Mouse (Mus musculus) lung, embryonic 15.5 days (tissue): ENCODE data around the gene Cldn13. TPM values are rescaled to one million over a fixed set of nuclear protein-coding genes. Genes with fewer than 3 reads are reported as not detected.
"Not testable (repeated sequence)": the region's sequence is repeated elsewhere in the genome, so short reads cannot be mapped to it uniquely, and the experiment has no call there.

Source experiments
- ATAC-seq: fragments of 200-750 bp; cut with Nextera tagmentation; 2 replicates; pipeline ENCODE4 v1.8.0; 2017; ENCODE audit warnings: moderate number of reproducible peaks, borderline replicate concordance; ENCODE audit not compliant: low FRiP score, low TSS enrichment; ENCODE audit errors: extremely low read depth
- H3K27ac ChIP-seq: fragments of 300-500 bp; sonication (generic); 2 replicates; pipeline ENCODE4 v1.5.1; 2015; ENCODE audit warnings: moderate library complexity, mild to moderate bottlenecking, inconsistent platforms
- H3K27me3 ChIP-seq: fragments of 300-500 bp; sonication (generic); 2 replicates; pipeline ENCODE4 v1.6.1; 2015; ENCODE audit warnings: inconsistent platforms
- H3K36me3 ChIP-seq: fragments of 300-500 bp; sonication (generic); 2 replicates; pipeline ENCODE4 v1.6.1; 2015; ENCODE audit warnings: inconsistent platforms
- H3K4me1 ChIP-seq: fragments of 300-500 bp; sonication (generic); 2 replicates; pipeline ENCODE4 v1.6.1; 2015; ENCODE audit warnings: inconsistent platforms
- H3K4me2 ChIP-seq: fragments of 300-500 bp; sonication (generic); 2 replicates; pipeline ENCODE4 v1.6.1; 2015; ENCODE audit warnings: inconsistent platforms, mild to moderate bottlenecking, moderate library complexity
- H3K4me3 ChIP-seq: fragments of 300-500 bp; sonication (generic); 2 replicates; pipeline ENCODE4 v1.5.1; 2015; ENCODE audit warnings: mild to moderate bottlenecking, inconsistent platforms
- H3K9ac ChIP-seq: fragments of 300-500 bp; sonication (generic); 2 replicates; pipeline ENCODE4 v1.6.1; 2015; ENCODE audit warnings: inconsistent platforms
- H3K9me3 ChIP-seq: fragments of 300-500 bp; sonication (generic); 2 replicates; pipeline ENCODE4 v1.6.1; 2016; ENCODE audit warnings: inconsistent platforms
- WGBS: fragments of 180-500 bp; shearing (Covaris S2); methylation state at CpG from one replicate; pipeline ENCODE4 v1.1.7; 2015; 5-methylcytosine and 5-hydroxymethylcytosine counted together
- polyA plus RNA-seq: library from polyadenylated mRNA; unstranded; fragments of >200 nt; fragmentation: Nextera tagmentation; extraction: Ambion mirVana; gene quantifications from 2 replicates; pipeline ENCODE4 v1.2.1, GENCODE M21; 2015

Gene Cldn13
- polyA plus RNA-seq, 1 experiment from 2014 or later, result 0.65 TPM

DNA sequence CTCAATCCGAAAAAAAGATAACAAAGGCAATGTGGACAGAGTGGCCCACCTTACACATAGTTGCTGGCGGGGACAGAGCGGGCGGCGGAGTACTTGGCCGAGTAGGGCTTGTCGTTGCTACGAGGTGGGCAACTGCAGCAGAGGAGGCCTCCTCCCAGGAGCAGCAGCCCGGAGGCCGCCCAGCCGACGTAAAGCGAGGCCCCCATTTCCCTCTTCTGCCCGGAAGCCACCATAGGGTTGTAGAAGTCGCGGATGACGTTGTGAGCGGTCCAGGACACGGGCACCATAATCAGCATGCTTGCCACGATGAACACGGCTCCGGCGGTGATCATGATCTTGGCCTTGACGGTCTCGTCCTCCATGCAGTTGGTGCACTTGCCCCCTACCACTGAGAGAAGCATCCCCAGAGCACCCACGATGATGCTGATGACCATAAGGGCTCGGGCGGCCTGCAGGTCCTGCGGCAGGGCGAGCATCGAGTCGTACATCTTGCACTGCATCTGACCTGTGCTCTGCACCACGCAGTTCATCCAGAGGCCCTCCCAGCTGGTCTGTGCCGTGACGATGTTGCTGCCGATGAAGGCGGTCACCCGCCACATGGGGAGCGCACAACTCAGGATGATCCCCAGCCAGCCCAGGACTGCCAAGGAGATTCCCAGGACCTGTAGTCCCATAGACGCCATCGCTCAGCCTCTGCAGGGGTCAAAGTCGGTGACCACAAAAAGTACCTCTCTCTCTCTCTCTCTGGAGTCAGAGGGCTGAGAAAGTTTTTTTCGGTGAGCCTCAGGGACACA is 30.9 kb upstream of the Cldn13 start:
- peak overlapping the region; percentile 51 for H3K4me2 ChIP-seq
- 17% methylated on average over 43 of the region's 43 CpGs for WGBS
- H3K36me3 ChIP-seq, result no peaks in the 10 kb centered on the region
- H3K4me1 ChIP-seq, result peaks cover 25% of the 10 kb centered on the region
- H3K27ac ChIP-seq, result peak overlapping the region; percentile 92
- no peak for ATAC-seq
- peak overlapping the region; percentile 53 for H3K9ac ChIP-seq
- H3K9me3 ChIP-seq, result no peaks in the 10 kb centered on the region
- H3K27me3 ChIP-seq, result peaks cover 18% of the 10 kb centered on the region
- peak overlapping the region; percentile 48 for H3K4me3 ChIP-seq

- no peaks in the 10 kb centered on the region for H3K36me3 ChIP-seq
- peak overlapping the region; percentile 92 for H3K27ac ChIP-seq
- 34% methylated on average over 19 of the region's 19 CpGs for WGBS
- no peak for ATAC-seq
- H3K9ac ChIP-seq, result peak overlapping the region; percentile 53
- H3K9me3 ChIP-seq, result no peaks in the 10 kb centered on the region
- H3K4me1 ChIP-seq, result peaks cover 17% of the 10 kb centered on the region
- peaks cover 18% of the 10 kb centered on the region for H3K27me3 ChIP-seq
- peak overlapping the region; percentile 48 for H3K4me3 ChIP-seq
- peak overlapping the region; percentile 51 for H3K4me2 ChIP-seq
Observed at GRCm38 (mm10) chr5:134945266-134945959, 30.1 kb upstream of the Cldn13 start.

GRCm38 (mm10) chr5:134944179-134944578 is 28.9 kb upstream of the Cldn13 start:
- H3K9me3 ChIP-seq, result no peaks in the 10 kb centered on the region
- peak overlapping the region; percentile 48; the same call in 1 of the 2 replicates for H3K4me3 ChIP-seq
- peak overlapping the region; percentile 51 for H3K4me2 ChIP-seq
- peaks cover 17% of the 10 kb centered on the region for H3K4me1 ChIP-seq
- no peak for ATAC-seq
- 58% methylated on average over 5 of the region's 5 CpGs for WGBS
- H3K36me3 ChIP-seq, result no peaks in the 10 kb centered on the region
- H3K27ac ChIP-seq, result peak overlapping the region; percentile 17; the same call in 1 of the 2 replicates
- H3K9ac ChIP-seq, result no peak overlapping the region
- H3K27me3 ChIP-seq, result peaks cover 18% of the 10 kb centered on the region

DNA sequence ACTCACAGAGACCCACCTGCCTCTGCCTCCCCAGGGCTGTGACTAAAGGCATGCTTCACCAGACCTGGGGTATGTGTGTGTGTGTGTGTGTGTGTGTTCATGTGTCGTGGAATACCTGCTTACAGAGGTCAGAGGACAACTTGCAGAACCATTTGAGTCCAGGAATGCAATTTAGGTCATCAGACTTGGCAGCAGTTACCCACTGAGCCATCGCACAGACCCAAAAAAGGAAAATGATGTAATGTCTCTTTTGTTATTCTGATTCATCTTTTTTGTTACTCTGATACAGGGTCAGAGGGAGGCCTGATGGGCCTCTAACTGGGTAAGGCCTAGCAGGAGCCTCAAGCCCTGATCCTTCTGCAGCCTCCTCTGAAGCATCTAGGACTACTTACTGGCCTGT is 27.4 kb upstream of the Cldn13 start:
- Histone ChIP-seq H3K4me3 (no peak overlapping the region), H3K36me3 (no peaks in the 10 kb centered on the region), H3K4me1 (peaks cover 10% of the 10 kb centered on the region), H3K9me3 (no peaks in the 10 kb centered on the region), H3K9ac (no peak overlapping the region), H3K27me3 (peaks cover 18% of the 10 kb centered on the region), H3K27ac (no peak overlapping the region), H3K4me2 (no peak overlapping the region)
- no peak for ATAC-seq
- 87% methylated on average over 2 of the region's 2 CpGs for WGBS

- Histone ChIP-seq H3K9ac (no peak overlapping the region), H3K27me3 (peaks cover 15% of the 10 kb centered on the region), H3K4me1 (no peaks in the 10 kb centered on the region), H3K4me2 (no peak overlapping the region), H3K4me3 (no peak overlapping the region), H3K36me3 (no peaks in the 10 kb centered on the region), H3K9me3 (no peaks in the 10 kb centered on the region), H3K27ac (no peak overlapping the region)
- 55% methylated on average over 14 of the region's 14 CpGs for WGBS
- no peak for ATAC-seq
Observed at GRCm38 (mm10) chr5:134941472-134942209, 26.3 kb upstream of the Cldn13 start.

GRCm38 (mm10) chr5:134939554-134939953 is 24.2 kb upstream of the Cldn13 start:
- H3K36me3 ChIP-seq, H3K27ac ChIP-seq, H3K4me3 ChIP-seq, H3K4me1 ChIP-seq, H3K9ac ChIP-seq, H3K4me2 ChIP-seq, H3K27me3 ChIP-seq, H3K9me3 ChIP-seq, ATAC-seq: not testable (repeated sequence)
- whole genome bisulfite sequencing, result 86% methylated on average over 3 of the region's 7 CpGs

GRCm38 (mm10) chr5:134939069-134939468 is 23.7 kb upstream of the Cldn13 start:
- H3K4me3 ChIP-seq, result no peak overlapping the region
- no peaks in the 10 kb centered on the region for H3K27me3 ChIP-seq
- no peak for ATAC-seq
- no peak overlapping the region for H3K27ac ChIP-seq
- H3K9me3 ChIP-seq, result no peaks in the 10 kb centered on the region
- H3K9ac ChIP-seq, result no peak overlapping the region
- WGBS, result 67% methylated on average over 3 of the region's 3 CpGs
- no peaks in the 10 kb centered on the region for H3K36me3 ChIP-seq
- H3K4me1 ChIP-seq, result no peaks in the 10 kb centered on the region
- no peak overlapping the region for H3K4me2 ChIP-seq

DNA sequence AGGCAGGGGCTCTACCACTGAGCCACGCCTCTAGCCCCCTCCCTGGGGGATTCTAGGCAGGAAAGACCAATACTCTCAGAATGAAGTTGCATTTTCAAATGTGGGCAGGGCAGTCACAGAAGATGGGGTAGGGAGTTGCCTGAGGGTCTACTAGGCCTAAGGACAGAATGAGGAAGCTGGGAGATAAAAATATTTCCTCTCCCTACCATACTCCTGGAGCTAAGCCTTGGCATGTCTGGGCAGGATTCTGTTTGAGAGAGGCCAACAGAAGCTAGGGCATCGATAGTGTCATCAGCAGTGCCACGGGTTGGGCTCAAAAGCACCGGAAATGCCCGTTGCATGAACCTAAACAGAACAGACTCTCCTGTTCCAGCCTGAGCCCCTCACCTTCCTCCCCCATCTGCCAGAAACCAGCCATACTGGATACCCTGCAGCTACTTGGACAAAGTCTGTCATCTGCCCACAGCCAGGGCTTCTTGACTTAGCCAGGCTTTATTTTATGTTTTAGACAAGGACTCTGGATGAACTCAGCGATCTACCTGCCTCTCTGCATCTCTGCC is 21.4 kb upstream of the Cldn13 start:
- Histone ChIP-seq H3K9ac (no peak overlapping the region), H3K27me3 (no peaks in the 10 kb centered on the region), H3K4me3 (no peak overlapping the region), H3K4me1 (peaks cover 9% of the 10 kb centered on the region; the same call in 1 of the 2 replicates), H3K9me3 (no peaks in the 10 kb centered on the region), H3K27ac (no peak overlapping the region), H3K4me2 (no peak overlapping the region), H3K36me3 (no peaks in the 10 kb centered on the region)
- WGBS, result 76% methylated on average over 6 of the region's 6 CpGs
- ATAC-seq, result no peak

GRCm38 (mm10) chr5:134936051-134936450 is 20.7 kb upstream of the Cldn13 start:
- Histone ChIP-seq H3K27me3 (no peaks in the 10 kb centered on the region), H3K4me1 (peaks cover 13% of the 10 kb centered on the region; the same call in 1 of the 2 replicates), H3K27ac (no peak overlapping the region), H3K9me3 (no peaks in the 10 kb centered on the region), H3K9ac (no peak overlapping the region), H3K4me2 (no peak overlapping the region), H3K36me3 (no peaks in the 10 kb centered on the region), H3K4me3 (no peak overlapping the region)
- ATAC-seq, result no peak
- WGBS, result 93% methylated on average over 6 of the region's 6 CpGs

DNA sequence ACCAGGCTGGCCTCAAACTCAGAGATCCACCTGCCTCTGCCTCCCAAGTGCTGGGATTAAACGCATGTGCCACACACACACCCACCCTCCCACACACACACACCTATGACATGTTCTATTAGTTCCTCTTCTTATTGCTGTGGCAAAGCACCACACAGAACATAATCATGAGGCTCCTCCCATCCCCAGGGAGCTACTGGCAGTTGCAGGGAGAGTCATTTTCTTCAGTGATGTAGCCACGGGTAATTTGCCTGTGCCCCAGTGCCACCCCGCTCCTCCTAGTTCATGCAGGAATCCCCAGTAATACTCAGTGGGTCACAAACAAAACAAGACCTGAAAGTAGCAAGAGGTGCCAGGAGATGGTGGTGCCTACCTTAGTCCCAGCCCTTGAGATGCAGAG is 19.3 kb upstream of the Cldn13 start:
- no peak overlapping the region for H3K27ac ChIP-seq
- WGBS, result 91% methylated on average over 3 of the region's 3 CpGs
- H3K4me3 ChIP-seq, result no peak overlapping the region
- no peak overlapping the region for H3K4me2 ChIP-seq
- no peaks in the 10 kb centered on the region for H3K27me3 ChIP-seq
- H3K9me3 ChIP-seq, result no peaks in the 10 kb centered on the region
- H3K4me1 ChIP-seq, result peaks cover 13% of the 10 kb centered on the region; the same call in 1 of the 2 replicates
- ATAC-seq, result no peak
- H3K36me3 ChIP-seq, result no peaks in the 10 kb centered on the region
- H3K9ac ChIP-seq, result no peak overlapping the region

DNA sequence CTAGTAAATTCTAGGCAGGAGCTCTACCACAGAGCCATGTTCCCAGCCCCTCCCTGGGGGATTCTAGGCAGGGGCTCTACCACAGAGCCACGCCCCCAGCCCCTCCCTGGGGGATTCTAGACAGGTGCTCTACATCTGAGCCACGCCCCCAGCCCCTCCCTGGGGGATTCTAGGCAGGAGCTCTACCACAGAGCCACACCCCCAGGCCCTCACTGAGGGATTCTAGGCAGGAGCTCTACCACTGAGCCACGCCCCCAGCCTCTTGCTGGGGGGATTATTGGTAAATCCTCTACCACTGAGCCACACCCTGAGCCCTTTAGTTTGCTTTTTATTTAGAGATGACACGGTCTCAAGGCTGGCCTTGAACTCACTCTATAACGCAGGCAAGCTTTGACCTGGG is 18.4 kb upstream of the Cldn13 start:
- not testable (repeated sequence) for H3K9ac ChIP-seq, H3K27me3 ChIP-seq, H3K9me3 ChIP-seq, ATAC-seq, H3K4me2 ChIP-seq, H3K4me3 ChIP-seq, H3K36me3 ChIP-seq, H3K27ac ChIP-seq
- 94% methylated on average over 5 of the region's 5 CpGs for WGBS
- H3K4me1 ChIP-seq, result peaks cover 13% of the 10 kb centered on the region; the same call in 1 of the 2 replicates
